Mouse (Mus musculus): Measurements from ENCODE around the gene Rbm38. TPM values are rescaled to one million over a fixed set of nuclear protein-coding genes. Genes with fewer than 3 reads are reported as not detected.

Rbm38 gene
- 2.7 TPM for polyA plus RNA-seq (2015; fragmentation: Illumina TruSeq; extraction: RNeasy Lipid Tissue Mini Kit (QIAGEN cat#74804); ENCODE audit: insufficient read depth, low read depth, low replicate concordance)

GRCm38 (mm10) chr2:173020430-173020829, at the start of gene Rbm38:
TSS of gene Rbm38 (plus strand) at chr2:173020498.

GRCm38 (mm10) chr2:172977409-172978130, 42.7 kb upstream of the Rbm38 start, which contains the start of gene Spo11:
TSS of gene Spo11 (plus strand) at chr2:172977700.

GRCm38 (mm10) chr2:172999630-173000284, 20.5 kb upstream of the Rbm38 start, which contains the start of gene Rae1:
TSS of gene Rae1 (plus strand) at chr2:173000117.

Other genes starting within 250 kb of the Rbm38 start
- 4.3 TPM for gene Bmp7, start 80.2 kb upstream of the Rbm38 start, polyA plus RNA-seq (2015; fragmentation: Illumina TruSeq; extraction: RNeasy Lipid Tissue Mini Kit (QIAGEN cat#74804); ENCODE audit: insufficient read depth, low read depth, low replicate concordance)
- gene Spo11, start 42.8 kb upstream of the Rbm38 start, polyA plus RNA-seq (2015; fragmentation: Illumina TruSeq; extraction: RNeasy Lipid Tissue Mini Kit (QIAGEN cat#74804); ENCODE audit: insufficient read depth, low read depth, low replicate concordance) = not detected
- 13.0 TPM for gene Rae1, start 20.4 kb upstream of the Rbm38 start, polyA plus RNA-seq (2015; fragmentation: Illumina TruSeq; extraction: RNeasy Lipid Tissue Mini Kit (QIAGEN cat#74804); ENCODE audit: insufficient read depth, low read depth, low replicate concordance)
- gene Ctcfl, start 99.0 kb downstream of the Rbm38 start, polyA plus RNA-seq (2015; fragmentation: Illumina TruSeq; extraction: RNeasy Lipid Tissue Mini Kit (QIAGEN cat#74804); ENCODE audit: insufficient read depth, low read depth, low replicate concordance) = not detected
- gene Pck1, start 132.6 kb downstream of the Rbm38 start, polyA plus RNA-seq (2015; fragmentation: Illumina TruSeq; extraction: RNeasy Lipid Tissue Mini Kit (QIAGEN cat#74804); ENCODE audit: insufficient read depth, low read depth, low replicate concordance) = 5.7 TPM
- 3.8 TPM for gene Zbp1, start 198.4 kb downstream of the Rbm38 start, polyA plus RNA-seq (2015; fragmentation: Illumina TruSeq; extraction: RNeasy Lipid Tissue Mini Kit (QIAGEN cat#74804); ENCODE audit: insufficient read depth, low read depth, low replicate concordance)